8 mouse cellular contexts compared by ENCODE assay signal in the genomic region with DNA sequence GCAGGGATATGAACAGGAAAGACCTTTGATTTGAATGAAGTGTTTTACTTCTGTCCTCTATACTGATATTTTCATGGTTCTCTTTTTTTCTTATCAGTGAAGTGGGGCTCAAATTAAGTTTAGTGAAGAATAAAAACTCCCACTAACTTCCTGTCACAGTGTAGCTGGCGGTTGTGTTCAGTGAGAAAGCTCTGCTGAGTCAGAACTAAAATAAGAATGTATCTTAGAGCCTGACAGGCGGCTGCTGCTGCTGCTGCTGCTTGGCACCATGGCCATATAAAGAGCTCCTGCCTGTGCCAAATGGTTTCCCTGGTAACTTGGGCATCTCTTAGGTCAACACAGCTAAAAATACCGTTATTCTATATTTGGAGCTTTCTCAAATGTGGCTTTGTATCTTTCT.
DNase-seq lines count a peak whose midpoint lies in the region; ATAC-seq and TF ChIP-seq lines count a peak whose summit lies in the region.

No protein-coding gene starts in this region.

- no peaks in the 10 kb centered on the region for H3K9me3 ChIP-seq in lung, embryonic 14.5 days (ENCODE audit: low read depth, low read length)
- H3K9me3 ChIP-seq in midbrain, embryonic 16.5 days (replicated peaks; ENCODE audit: control insufficient read depth, low read length, poor library complexity, severe bottlenecking), result no peaks in the 10 kb centered on the region

- H3K27me3 ChIP-seq in lung, embryonic 14.5 days (ENCODE audit: insufficient read depth, low read length), result no peaks in the 10 kb centered on the region
- no peaks in the 10 kb centered on the region for H3K27me3 ChIP-seq in midbrain, embryonic 16.5 days (ENCODE audit: control insufficient read depth, insufficient read depth, low read depth, low read length)

- no peaks in the 10 kb centered on the region for H3K36me3 ChIP-seq in lung, embryonic 14.5 days (ENCODE audit: insufficient read depth)
- no peaks in the 10 kb centered on the region for H3K36me3 ChIP-seq in midbrain, embryonic 16.5 days (ENCODE audit: control insufficient read depth, insufficient read depth, low read length)

- H3K4me2 ChIP-seq in lung, embryonic 14.5 days, result peak overlapping the region; percentile 31; the same call in 1 of the 2 replicates
- H3K4me2 ChIP-seq in midbrain, embryonic 16.5 days (ENCODE audit: low read length), result no peak overlapping the region

- DNase-seq in lung, embryonic 14.5 days, result peak; percentile 80
- no peak for DNase-seq in lung, postnatal 25 days (ENCODE audit: low spot score)
- peak; percentile 75 for DNase-seq in cerebellum, adult 9-10 months
- peak; percentile 34 to 69 for DNase-seq in frontal cortex, postnatal 10 days (ENCODE audit: low spot score in 2 of 2)
- peak; percentile 91 for DNase-seq in layer of hippocampus, adult 9-11 months
- DNase-seq in urinary bladder, postnatal 14 days (ENCODE audit: low spot score), result no peak
- DNase-seq in kidney, adult 9 months, result no peak

- ATAC-seq in lung, embryonic 14.5 days (ENCODE audit: insufficient read depth), result peak; percentile 41; the same call in 1 of the 2 replicates
- ATAC-seq in midbrain, embryonic 16.5 days, result peak; percentile 75

- no peak overlapping the region for H3K4me3 ChIP-seq in lung, embryonic 14.5 days (ENCODE audit: low read depth, low read length)
- H3K4me3 ChIP-seq in midbrain, embryonic 16.5 days (ENCODE audit: low read depth, low read length), result no peak overlapping the region

- H3K9ac ChIP-seq in lung, embryonic 14.5 days, result no peak overlapping the region
- no peak overlapping the region for H3K9ac ChIP-seq in midbrain, embryonic 16.5 days (ENCODE audit: low read depth, low read length)

- H3K27ac ChIP-seq in lung, embryonic 14.5 days (ENCODE audit: low read depth), result peak overlapping the region; percentile 76
- H3K27ac ChIP-seq in midbrain, embryonic 16.5 days (ENCODE audit: low read length), result no peak overlapping the region

- WGBS in lung, embryonic 14.5 days, result 14% methylated on average over 3 of the region's 3 CpGs
- WGBS in midbrain, embryonic 16.5 days, result 20% methylated on average over 3 of the region's 3 CpGs

- TF ChIP-seq CTCF in lung, embryonic 14.5 days (IDR thresholded peaks at IDR 0.05; ENCODE audit: low read depth), result no peak

- peaks cover 17% of the 10 kb centered on the region for H3K4me1 ChIP-seq in lung, embryonic 14.5 days (ENCODE audit: insufficient read depth)
- H3K4me1 ChIP-seq in midbrain, embryonic 16.5 days (ENCODE audit: control insufficient read depth, insufficient read depth, low read length), result peaks cover 23% of the 10 kb centered on the region

Comparison
In these comparisons a context has a peak if more than half of its experiments do, and no peak if none do; other contexts are left out.
1. DNase-seq: peak in lung, embryonic 14.5 days (single experiment), cerebellum, adult 9-10 months (single experiment), frontal cortex, postnatal 10 days (2 of 2) and layer of hippocampus, adult 9-11 months (single experiment); none in lung, postnatal 25 days (single experiment), urinary bladder, postnatal 14 days (single experiment) and kidney, adult 9 months (single experiment).